Mouse (Mus musculus) urinary bladder, postnatal 36 days (tissue): ENCODE measurements around the gene Gcc2.
"Not testable (repeated sequence)": the region's sequence is repeated elsewhere in the genome, so short reads cannot be mapped to it uniquely, and the experiment has no call there.

Source experiments
- DNase-seq, 2 experiments: peaks; one replicate each; pipeline ENCODE4 v3.0.0; 2022; ENCODE audit warnings: low spot score in 2 of 2, mixed read lengths in 1 of 2

The Gcc2 gene

GRCm38 (mm10) chr10:58255213-58255892 is at the start of gene Gcc2:
TSS of gene Gcc2 (plus strand) at chr10:58255497.
- DNase-seq = peak; percentile 87 to 94

GRCm38 (mm10) chr10:58205986-58206385 is 49.3 kb upstream of the Gcc2 start:
- DNase-seq = no peak

DNA sequence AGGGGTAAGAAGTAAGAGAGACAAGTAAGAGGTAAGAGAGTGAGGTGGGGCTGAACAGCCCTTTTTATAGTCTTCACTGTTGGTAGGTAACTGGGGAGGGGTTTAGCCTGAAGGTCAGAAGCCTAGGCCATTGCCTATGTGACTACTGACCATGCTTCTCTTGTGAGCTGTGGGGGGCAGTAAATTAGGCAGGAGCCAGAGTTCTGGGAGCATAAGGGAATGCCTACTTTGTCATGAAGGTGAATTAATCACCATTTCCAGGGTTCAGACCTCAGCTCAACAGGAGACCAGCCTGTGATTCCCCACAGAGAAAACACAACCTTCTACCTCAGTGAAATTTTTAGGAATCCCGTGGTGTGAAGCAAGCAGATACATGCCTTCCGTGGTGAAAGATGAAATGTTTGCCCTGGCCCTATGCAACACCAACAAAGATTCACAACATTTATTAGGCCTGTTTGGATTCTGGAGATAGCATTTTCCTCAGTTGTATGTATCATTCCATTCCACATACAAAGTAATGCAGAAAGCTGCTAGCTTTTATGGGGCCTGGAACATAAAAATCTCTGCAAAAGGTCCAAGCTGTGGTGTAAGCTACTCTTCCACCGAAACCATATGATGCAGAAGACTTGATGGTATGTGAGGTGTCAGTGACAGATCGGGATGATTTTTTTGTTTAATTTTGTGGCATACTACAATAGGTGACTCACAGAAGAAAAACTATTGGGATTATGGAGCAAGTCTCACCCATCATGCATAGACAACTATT is 48.5 kb upstream of the Gcc2 start:
- DNase-seq = no peak

- no peak for DNase-seq
Measured at GRCm38 (mm10) chr10:58209710-58210467, 45.4 kb upstream of the Gcc2 start.

GRCm38 (mm10) chr10:58210514-58210913 is 44.8 kb upstream of the Gcc2 start:
- DNase-seq = no peak

DNA sequence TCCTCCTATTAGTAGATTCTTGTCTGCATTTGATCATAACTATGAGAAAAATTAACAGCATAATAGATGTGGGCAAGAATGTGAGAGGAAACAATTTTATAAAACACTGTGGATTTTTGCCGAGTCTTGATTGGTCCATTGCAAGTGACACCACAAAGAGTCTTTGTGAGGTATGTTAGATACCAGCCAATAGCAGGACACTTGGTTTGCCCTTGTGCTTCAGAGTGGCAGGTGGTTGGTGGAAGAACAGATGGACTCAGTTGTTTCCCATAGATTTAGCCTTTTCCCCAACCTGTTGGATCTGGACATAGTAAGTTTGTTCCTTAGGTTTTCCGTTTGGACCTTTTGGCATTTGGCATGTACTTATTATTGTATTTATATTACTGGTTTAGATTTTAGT is 44.1 kb upstream of the Gcc2 start:
- DNase-seq = no peak

DNA sequence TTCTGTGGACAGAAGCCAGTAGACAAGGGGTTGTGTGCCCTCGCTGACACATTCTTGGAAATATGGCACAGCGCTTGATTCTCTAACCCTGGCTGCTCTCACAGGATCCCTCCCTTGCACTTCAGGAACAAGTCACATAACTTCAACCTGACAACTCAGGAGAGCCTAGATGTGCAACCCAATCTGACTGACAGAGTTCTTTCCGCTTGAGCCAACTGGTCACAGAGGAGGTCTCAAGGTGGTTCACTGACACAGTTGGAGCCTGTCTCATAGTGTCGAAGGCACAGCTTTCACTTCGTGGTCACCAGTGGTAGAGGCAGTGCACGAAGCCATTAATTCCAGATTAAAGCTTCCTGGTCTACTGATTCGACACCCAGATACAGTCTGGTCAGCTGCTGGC is 43.1 kb upstream of the Gcc2 start:
- DNase-seq = no peak

- no peak for DNase-seq
Measured at GRCm38 (mm10) chr10:58214497-58214896, 40.8 kb upstream of the Gcc2 start.

GRCm38 (mm10) chr10:58214934-58215333 is 40.4 kb upstream of the Gcc2 start:
- DNase-seq = no peak

- DNase-seq = no peak
Measured at GRCm38 (mm10) chr10:58215353-58215752, 39.9 kb upstream of the Gcc2 start.

DNA sequence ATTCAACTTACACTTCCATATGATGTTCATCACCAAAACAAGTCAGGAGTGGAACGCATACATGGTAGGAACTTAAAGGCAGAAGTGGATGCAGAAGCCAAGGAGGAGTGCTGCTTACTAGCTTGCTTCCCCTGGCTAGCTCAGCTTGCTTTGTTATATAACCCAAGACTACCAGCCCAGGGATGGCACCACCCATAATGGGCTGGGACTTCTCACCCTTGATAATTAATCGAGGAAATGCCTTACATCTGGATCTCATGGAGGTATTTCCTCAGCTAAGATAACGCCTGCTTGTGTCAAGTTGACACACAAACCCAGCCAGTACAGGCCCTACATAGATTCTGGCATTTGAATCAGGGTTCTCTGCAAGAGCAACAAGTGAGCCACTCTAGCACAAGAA is 37.9 kb upstream of the Gcc2 start:
- no peak for DNase-seq

DNA sequence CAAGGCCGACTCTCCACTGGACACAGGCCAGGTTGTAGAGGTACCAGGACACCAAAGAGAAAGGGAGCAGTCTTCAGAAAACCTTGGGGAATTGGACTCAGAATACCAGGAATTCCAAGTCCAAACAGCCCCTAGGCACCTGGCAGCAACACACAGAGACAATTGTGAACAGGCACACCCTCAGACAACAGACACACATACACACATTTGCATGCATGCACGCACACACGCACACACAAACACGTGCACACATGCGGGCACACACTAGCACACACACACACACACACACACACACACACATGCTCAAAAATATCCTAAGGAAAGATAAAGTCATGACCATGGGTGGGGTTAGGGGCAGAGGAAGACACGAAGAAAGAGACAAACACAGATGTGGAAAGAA is 34.6 kb upstream of the Gcc2 start:
- DNase-seq = no peak

DNA sequence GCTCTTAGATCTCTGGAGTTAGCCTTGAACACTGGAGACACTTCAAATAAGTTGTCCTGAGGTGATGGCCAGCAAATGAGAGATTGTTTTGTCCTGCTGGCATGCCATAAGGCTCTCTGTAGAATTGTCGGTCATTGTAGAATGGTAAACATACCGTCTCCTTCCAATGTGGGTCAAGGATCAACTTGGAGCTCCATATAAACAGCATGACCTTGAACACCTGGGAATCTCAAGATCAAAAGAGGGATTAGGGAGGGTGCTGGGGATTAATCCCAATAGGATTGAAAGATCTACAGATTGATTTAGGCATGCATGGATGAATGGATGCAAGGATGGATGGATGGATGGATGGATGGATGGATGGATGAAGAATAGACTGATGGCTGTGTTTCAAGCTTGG is 33.7 kb upstream of the Gcc2 start:
- DNase-seq = not testable (repeated sequence)

- DNase-seq = not testable (repeated sequence)
Measured at GRCm38 (mm10) chr10:58223161-58223560, 32.1 kb upstream of the Gcc2 start.

DNA sequence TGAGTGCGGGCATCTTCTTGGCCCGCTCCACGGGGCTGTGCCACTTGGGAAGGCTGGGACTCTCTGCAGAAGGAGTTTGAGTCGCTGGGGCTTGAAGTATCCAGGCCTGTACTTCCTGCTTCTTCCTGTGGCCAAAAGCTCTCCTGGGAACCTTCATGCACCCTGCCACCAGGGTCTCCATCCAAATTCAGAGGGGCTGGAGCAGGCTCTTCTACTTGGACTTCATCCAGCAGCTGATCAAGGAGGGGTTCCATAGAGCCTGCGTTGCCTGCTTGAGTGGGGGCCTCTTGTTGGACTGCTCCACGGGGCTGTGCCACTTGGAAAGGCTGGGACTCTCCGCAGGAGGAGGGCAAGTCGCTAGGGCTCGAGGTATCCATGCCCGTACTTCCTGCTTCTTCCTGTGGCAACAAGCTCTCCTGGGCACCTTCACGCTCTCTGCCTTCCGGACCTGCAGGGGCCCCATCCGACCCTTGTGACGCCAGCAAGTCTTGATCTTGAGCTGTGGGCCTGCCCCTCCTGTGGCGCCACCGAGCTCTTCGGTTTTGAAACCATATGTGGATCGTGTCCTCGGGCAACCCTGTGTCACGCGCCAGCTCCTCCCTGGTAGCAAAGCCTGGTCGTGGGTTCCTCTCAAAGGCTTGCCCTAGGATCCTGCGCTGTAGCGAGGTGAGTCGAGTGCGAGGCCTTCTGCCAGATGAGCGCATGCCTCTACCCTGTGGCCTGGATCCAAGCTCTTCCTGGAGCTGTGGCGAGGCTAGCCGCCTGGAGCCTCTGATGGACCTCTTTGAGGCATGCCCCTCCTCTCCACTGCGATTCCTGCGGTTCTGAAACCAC is 31.1 kb upstream of the Gcc2 start:
- peak in 1 of 2 experiments; percentile 73 for DNase-seq

- DNase-seq = peak in 1 of 2 experiments; percentile 53
Measured at GRCm38 (mm10) chr10:58224827-58225785, 30.2 kb upstream of the Gcc2 start, which contains the start of gene AW822073. TSS of gene AW822073 (minus strand) at chr10:58224930.

- DNase-seq = not testable (repeated sequence)
Measured at GRCm38 (mm10) chr10:58226357-58226756, 28.9 kb upstream of the Gcc2 start.

DNA sequence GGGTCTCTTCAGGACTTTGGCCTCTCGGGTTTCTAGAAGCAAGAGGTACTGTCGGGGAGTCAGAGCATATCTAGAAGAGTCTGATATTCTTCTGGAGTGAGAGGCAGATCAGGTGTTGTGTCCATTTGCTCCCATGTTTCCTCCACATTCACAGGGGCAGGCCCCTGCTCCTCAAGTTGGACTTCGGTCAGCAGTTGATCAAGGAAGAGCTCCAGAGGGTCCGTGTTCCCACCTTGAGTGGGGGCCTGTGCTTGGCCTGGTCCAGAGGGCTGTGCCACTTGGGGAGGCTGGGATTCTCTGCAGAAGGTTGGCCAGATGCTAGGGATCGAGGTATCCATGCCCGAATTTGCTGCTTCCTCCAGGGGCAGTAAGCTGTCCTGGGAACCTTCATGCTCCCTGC is 27.5 kb upstream of the Gcc2 start:
- not testable (repeated sequence) for DNase-seq

DNA sequence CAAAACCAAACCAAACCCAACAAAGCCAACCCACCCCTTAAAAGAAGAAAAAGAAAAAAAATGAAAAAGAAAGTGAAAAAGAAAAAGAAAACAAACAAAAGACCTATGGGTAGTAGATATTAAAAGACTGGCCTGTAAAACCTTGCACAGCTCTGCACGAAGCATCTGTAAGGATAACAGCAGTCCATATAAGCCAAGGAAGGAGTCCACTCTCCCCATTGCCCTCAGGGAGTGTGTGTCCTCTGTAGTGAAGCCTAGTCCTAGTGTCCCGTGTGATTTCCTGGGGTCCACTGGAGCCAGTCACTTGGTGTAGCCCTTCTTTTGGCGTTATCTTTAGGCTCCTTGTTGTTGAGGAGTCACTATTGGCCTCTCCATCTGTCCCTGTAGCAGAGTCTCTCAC is 25.3 kb upstream of the Gcc2 start:
- DNase-seq = not testable (repeated sequence)

DNA sequence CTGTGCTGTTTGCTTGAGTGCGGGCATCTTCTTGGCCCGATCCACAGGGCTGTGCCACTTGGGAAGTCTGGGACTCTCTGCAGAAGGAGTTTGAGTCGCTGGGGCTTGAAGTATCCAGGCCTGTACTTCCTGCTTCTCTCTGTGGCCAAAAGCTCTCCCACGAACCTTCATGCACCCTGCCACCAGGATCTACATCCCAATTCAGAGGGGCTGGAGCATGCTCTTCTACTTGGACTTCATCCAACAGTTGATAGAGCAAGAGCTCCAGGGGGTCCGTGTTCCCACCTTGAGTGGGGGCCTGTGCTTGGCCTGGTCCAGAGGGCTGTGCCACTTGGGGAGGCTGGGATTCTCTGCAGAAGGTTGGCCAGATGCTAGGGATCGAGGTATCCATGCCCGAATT is 24.2 kb upstream of the Gcc2 start:
- peak in 1 of 2 experiments; percentile 46 for DNase-seq
